18 mouse cellular contexts compared by ENCODE assay signal in genomic region chr5:112516527-112516926, GRCm38 (mm10).
A peak's percentile ranks its signal among the peaks of the same experiment; 100 is the strongest.
DNase-seq lines count a peak whose midpoint lies in the region; ATAC-seq and TF ChIP-seq lines count a peak whose summit lies in the region.
"Had no signal": no experiment of that assay in that cellular context is flagged by ENCODE, and none has a peak within 500 bp of the region (broad histone marks: within the 10 kb centered on the region; RNA-seq: fewer than 3 reads in every experiment).

No protein-coding gene starts in this region.

- peaks cover 5% of the 10 kb centered on the region; the same call in 1 of the 2 replicates for H3K27me3 ChIP-seq in heart, adult 2 months (ENCODE audit: control insufficient read depth, insufficient read depth, low read length)
- H3K27me3 ChIP-seq in heart, embryonic 10.5 days (ENCODE audit: insufficient read depth, poor library complexity, severe bottlenecking) = peaks cover 40% of the 10 kb centered on the region
- H3K27me3 ChIP-seq in midbrain, postnatal 0 days (ENCODE audit: insufficient read depth, low read length) = no peaks in the 10 kb centered on the region
- H3K27me3 ChIP-seq in midbrain, embryonic 15.5 days (replicated peaks) = no peaks in the 10 kb centered on the region
- H3K27me3 ChIP-seq in stomach, postnatal 0 days (ENCODE audit: control insufficient read depth, insufficient read depth, low read length) = no peaks in the 10 kb centered on the region
- peaks cover 5% of the 10 kb centered on the region; the same call in 1 of the 2 replicates for H3K27me3 ChIP-seq in midbrain, embryonic 11.5 days (ENCODE audit: control insufficient read depth, insufficient read depth, low read length)
- no peaks in the 10 kb centered on the region for H3K27me3 ChIP-seq in midbrain, embryonic 14.5 days (ENCODE audit: control insufficient read depth, insufficient read depth, low read length)
- H3K27me3 ChIP-seq: forebrain, embryonic 15.5 days; lung, embryonic 15.5 days had no signal

- DNase-seq in heart, adult 2 months = no peak
- no peak for DNase-seq in heart, embryonic 10.5 days (ENCODE audit: low spot score)
- no peak for DNase-seq in midbrain, postnatal 0 days (ENCODE audit: low spot score)
- peak; percentile 72 for DNase-seq in R1 (ENCODE audit: low read depth, low spot score)
- DNase-seq in stomach, postnatal 0 days (ENCODE audit: low spot score) = no peak
- no peak for DNase-seq in midbrain, embryonic 11.5 days (ENCODE audit: low spot score, missing footprints)
- no peak for DNase-seq in midbrain, embryonic 14.5 days
- DNase-seq: cerebellum, postnatal 25 days; gastrocnemius, adult 2 months; heart, adult 18-20 months; kidney, adult 8-10 months; retina, postnatal 1 day had no signal

- H3K9me3 ChIP-seq in heart, embryonic 10.5 days = no peaks in the 10 kb centered on the region
- H3K9me3 ChIP-seq in midbrain, postnatal 0 days (ENCODE audit: low read length) = no peaks in the 10 kb centered on the region
- no peaks in the 10 kb centered on the region for H3K9me3 ChIP-seq in midbrain, embryonic 15.5 days
- H3K9me3 ChIP-seq in stomach, postnatal 0 days (ENCODE audit: control insufficient read depth, low read length) = no peaks in the 10 kb centered on the region
- no peaks in the 10 kb centered on the region for H3K9me3 ChIP-seq in midbrain, embryonic 11.5 days (ENCODE audit: control insufficient read depth, low read length)
- H3K9me3 ChIP-seq in midbrain, embryonic 14.5 days (ENCODE audit: control insufficient read depth, low read length) = no peaks in the 10 kb centered on the region
- H3K9me3 ChIP-seq: forebrain, embryonic 15.5 days; limb, embryonic 13.5 days; lung, embryonic 15.5 days had no signal

- 90% methylated on average over 3 of the region's 3 CpGs for WGBS in heart, adult 2 months
- 89% methylated on average over 3 of the region's 3 CpGs for WGBS in heart, embryonic 10.5 days
- 100% methylated on average over 3 of the region's 3 CpGs for WGBS in midbrain, postnatal 0 days
- WGBS in midbrain, embryonic 15.5 days = 96% methylated on average over 3 of the region's 3 CpGs
- WGBS in stomach, postnatal 0 days = 94% methylated on average over 3 of the region's 3 CpGs
- WGBS in midbrain, embryonic 11.5 days = 92% methylated on average over 3 of the region's 3 CpGs
- 94% methylated on average over 3 of the region's 3 CpGs for WGBS in midbrain, embryonic 14.5 days

- no peak for TF ChIP-seq POLR2A in heart, adult 2 months (IDR thresholded peaks at IDR 0.05; ENCODE audit: insufficient read depth, low read depth, low read length)

- H3K27ac ChIP-seq in heart, adult 2 months = no peak overlapping the region
- no peak overlapping the region for H3K27ac ChIP-seq in heart, embryonic 10.5 days
- no peak overlapping the region for H3K27ac ChIP-seq in midbrain, postnatal 0 days (ENCODE audit: low read depth, low read length)
- H3K27ac ChIP-seq in midbrain, embryonic 15.5 days = no peak overlapping the region
- H3K27ac ChIP-seq in stomach, postnatal 0 days (replicated peaks) = no peak overlapping the region
- H3K27ac ChIP-seq in midbrain, embryonic 11.5 days (ENCODE audit: low read depth, low read length) = no peak overlapping the region
- H3K27ac ChIP-seq in midbrain, embryonic 14.5 days (replicated peaks; ENCODE audit: low read depth, low read length) = no peak overlapping the region
- H3K27ac ChIP-seq: forebrain, embryonic 15.5 days; gastrocnemius, adult 2 months; hindbrain, embryonic 14.5 days; left cerebral cortex, adult 2 months; limb, embryonic 13.5 days; lung, embryonic 15.5 days had no signal

- no peaks in the 10 kb centered on the region for H3K79me2 ChIP-seq in heart, adult 2 months (replicated peaks; ENCODE audit: control insufficient read depth, insufficient read depth, low read length)

- no peak overlapping the region for H3K4me2 ChIP-seq in midbrain, postnatal 0 days (ENCODE audit: low read depth, low read length, poor library complexity, severe bottlenecking)
- no peak overlapping the region for H3K4me2 ChIP-seq in midbrain, embryonic 15.5 days
- H3K4me2 ChIP-seq in stomach, postnatal 0 days (replicated peaks; ENCODE audit: low read depth) = no peak overlapping the region
- H3K4me2 ChIP-seq in midbrain, embryonic 11.5 days = no peak overlapping the region
- H3K4me2 ChIP-seq in midbrain, embryonic 14.5 days (ENCODE audit: low read length) = no peak overlapping the region
- H3K4me2 ChIP-seq: forebrain, embryonic 15.5 days; hindbrain, embryonic 14.5 days; limb, embryonic 13.5 days; lung, embryonic 15.5 days had no signal

- H3K36me3 ChIP-seq in heart, adult 2 months (ENCODE audit: control insufficient read depth, insufficient read depth, low read length) = no peaks in the 10 kb centered on the region
- no peaks in the 10 kb centered on the region for H3K36me3 ChIP-seq in heart, embryonic 10.5 days
- H3K36me3 ChIP-seq in midbrain, postnatal 0 days (ENCODE audit: insufficient read depth, low read length) = no peaks in the 10 kb centered on the region
- no peaks in the 10 kb centered on the region for H3K36me3 ChIP-seq in midbrain, embryonic 15.5 days (replicated peaks)
- no peaks in the 10 kb centered on the region for H3K36me3 ChIP-seq in stomach, postnatal 0 days (ENCODE audit: control insufficient read depth, insufficient read depth, low read length)
- H3K36me3 ChIP-seq in midbrain, embryonic 11.5 days (ENCODE audit: control insufficient read depth, insufficient read depth, low read length) = no peaks in the 10 kb centered on the region
- H3K36me3 ChIP-seq in midbrain, embryonic 14.5 days (ENCODE audit: control insufficient read depth, insufficient read depth, low read length) = no peaks in the 10 kb centered on the region
- H3K36me3 ChIP-seq: forebrain, embryonic 15.5 days; limb, embryonic 13.5 days; lung, embryonic 15.5 days had no signal

- H3K9ac ChIP-seq in heart, adult 2 months (ENCODE audit: low read depth, low read length) = no peak overlapping the region
- no peak overlapping the region for H3K9ac ChIP-seq in midbrain, postnatal 0 days (replicated peaks; ENCODE audit: low read length, poor library complexity, severe bottlenecking)
- H3K9ac ChIP-seq in midbrain, embryonic 15.5 days = no peak overlapping the region
- no peak overlapping the region for H3K9ac ChIP-seq in stomach, postnatal 0 days (ENCODE audit: low read length)
- H3K9ac ChIP-seq in midbrain, embryonic 11.5 days (ENCODE audit: low read length) = no peak overlapping the region
- no peak overlapping the region for H3K9ac ChIP-seq in midbrain, embryonic 14.5 days (replicated peaks; ENCODE audit: low read length)
- H3K9ac ChIP-seq: forebrain, embryonic 15.5 days; hindbrain, embryonic 14.5 days; limb, embryonic 13.5 days; lung, embryonic 15.5 days had no signal

- no peak for TF ChIP-seq EP300 in heart, adult 2 months (IDR thresholded peaks at IDR 0.05; ENCODE audit: insufficient read depth, low read depth, low read length)
- no peak for TF ChIP-seq EP300 in stomach, postnatal 0 days (optimal IDR thresholded peaks at IDR 0.05)

- H3K4me1 ChIP-seq in heart, adult 2 months (ENCODE audit: control insufficient read depth, insufficient read depth, low read length) = no peaks in the 10 kb centered on the region
- H3K4me1 ChIP-seq in heart, embryonic 10.5 days = peaks cover 17% of the 10 kb centered on the region
- H3K4me1 ChIP-seq in midbrain, postnatal 0 days (ENCODE audit: insufficient read depth, low read length) = peaks cover 19% of the 10 kb centered on the region
- H3K4me1 ChIP-seq in midbrain, embryonic 15.5 days = peaks cover 45% of the 10 kb centered on the region
- H3K4me1 ChIP-seq in stomach, postnatal 0 days (replicated peaks; ENCODE audit: control insufficient read depth, insufficient read depth) = no peaks in the 10 kb centered on the region
- peaks cover 22% of the 10 kb centered on the region for H3K4me1 ChIP-seq in midbrain, embryonic 11.5 days (ENCODE audit: control insufficient read depth, insufficient read depth, low read length)
- H3K4me1 ChIP-seq in midbrain, embryonic 14.5 days (ENCODE audit: control insufficient read depth, insufficient read depth, low read length) = peaks cover 35% of the 10 kb centered on the region

- no peak overlapping the region for H3K4me3 ChIP-seq in heart, adult 2 months
- no peak overlapping the region for H3K4me3 ChIP-seq in heart, embryonic 10.5 days
- no peak overlapping the region for H3K4me3 ChIP-seq in midbrain, postnatal 0 days (ENCODE audit: low read depth, low read length)
- H3K4me3 ChIP-seq in midbrain, embryonic 15.5 days = no peak overlapping the region
- H3K4me3 ChIP-seq in stomach, postnatal 0 days (ENCODE audit: low read depth, low read length) = no peak overlapping the region
- no peak overlapping the region for H3K4me3 ChIP-seq in midbrain, embryonic 11.5 days (ENCODE audit: low read depth, low read length)
- no peak overlapping the region for H3K4me3 ChIP-seq in midbrain, embryonic 14.5 days (replicated peaks; ENCODE audit: low read depth, low read length)
- H3K4me3 ChIP-seq: forebrain, embryonic 15.5 days; gastrocnemius, adult 2 months; left cerebral cortex, adult 2 months; limb, embryonic 13.5 days; lung, embryonic 15.5 days had no signal

- ATAC-seq in midbrain, postnatal 0 days (ENCODE audit: low FRiP score) = no peak
- no peak for ATAC-seq in midbrain, embryonic 15.5 days (replicated peaks)
- ATAC-seq in stomach, postnatal 0 days (ENCODE audit: low FRiP score, low TSS enrichment) = no peak
- no peak for ATAC-seq in midbrain, embryonic 11.5 days (ENCODE audit: low FRiP score)
- ATAC-seq in midbrain, embryonic 14.5 days (ENCODE audit: low FRiP score, low TSS enrichment) = no peak
- ATAC-seq: forebrain, embryonic 15.5 days had no signal

- intact Hi-C loops in heart, adult 2 months (cut with DNase I) = no loop called here

- 0 out of 2 replicates have a peak, but pooled peaks have one; percentile 7 for TF ChIP-seq CTCF in heart, adult 2 months (IDR thresholded peaks at IDR 0.05)
- TF ChIP-seq CTCF in midbrain, postnatal 0 days (IDR thresholded peaks at IDR 0.05) = peak; percentile 32
- TF ChIP-seq CTCF in stomach, postnatal 0 days (IDR thresholded peaks at IDR 0.05; ENCODE audit: low read depth) = peak; percentile 16; the same call in 1 of the 2 replicates
